Mouse (Mus musculus): ENCODE results near the gene Hecw2. TPM values are rescaled to one million over a fixed set of nuclear protein-coding genes. Genes with fewer than 3 reads are reported as not detected.

Hecw2 gene
- polyA plus RNA-seq, 1 experiment from 2014 or later, result 0.52 TPM

- H3K4me3 ChIP-seq (replicated peaks), result no peak overlapping the region
- no peaks in the 10 kb centered on the region for H3K4me1 ChIP-seq (replicated peaks)
- H3K27ac ChIP-seq (replicated peaks), result no peak overlapping the region
- H3K9me3 ChIP-seq (replicated peaks), result no peaks in the 10 kb centered on the region
- no peak for ATAC-seq (ENCODE audit: insufficient read depth)
- no peak overlapping the region for H3K4me2 ChIP-seq
- no peaks in the 10 kb centered on the region for H3K36me3 ChIP-seq (replicated peaks)
- no peak overlapping the region for H3K9ac ChIP-seq
- H3K27me3 ChIP-seq, result no peaks in the 10 kb centered on the region
- WGBS (ENCODE audit: insufficient replicate concordance), result 46% methylated on average over 8 of the region's 8 CpGs
Observed at GRCm38 (mm10) chr1:53977806-53978513, 217.0 kb downstream of the Hecw2 start.

DNA sequence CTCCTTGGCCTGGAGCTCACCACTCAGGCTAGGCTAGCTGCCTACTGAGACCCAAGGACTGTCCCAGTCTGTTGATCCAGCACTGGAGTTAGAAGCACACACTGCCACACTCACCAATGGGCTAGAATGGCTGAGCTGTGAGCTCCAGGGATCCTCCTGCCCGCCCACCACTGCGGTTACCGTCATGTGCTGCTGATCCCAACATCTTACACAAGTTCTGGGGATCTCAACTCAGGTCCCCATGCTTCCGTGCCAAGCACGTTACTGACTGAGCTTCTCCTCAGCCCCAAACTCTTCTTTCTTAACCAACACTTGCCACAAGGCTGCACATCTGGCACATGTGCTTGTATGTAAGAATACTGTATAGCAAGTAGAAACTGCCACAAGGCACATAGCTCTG lies 218.2 kb downstream of the Hecw2 start:
- H3K9ac ChIP-seq, result no peak overlapping the region
- H3K4me2 ChIP-seq, result no peak overlapping the region
- no peaks in the 10 kb centered on the region for H3K4me1 ChIP-seq (replicated peaks)
- H3K36me3 ChIP-seq (replicated peaks), result no peaks in the 10 kb centered on the region
- 71% methylated on average over 5 of the region's 5 CpGs for WGBS (ENCODE audit: insufficient replicate concordance)
- H3K9me3 ChIP-seq (replicated peaks), result no peaks in the 10 kb centered on the region
- H3K27ac ChIP-seq (replicated peaks), result no peak overlapping the region
- H3K27me3 ChIP-seq, result no peaks in the 10 kb centered on the region
- ATAC-seq (ENCODE audit: insufficient read depth), result no peak
- H3K4me3 ChIP-seq (replicated peaks), result no peak overlapping the region

- Histone ChIP-seq H3K9ac (no peak overlapping the region), H3K4me1 (replicated peaks) (no peaks in the 10 kb centered on the region), H3K36me3 (replicated peaks) (no peaks in the 10 kb centered on the region), H3K4me3 (replicated peaks) (no peak overlapping the region), H3K27ac (replicated peaks) (no peak overlapping the region), H3K9me3 (replicated peaks) (no peaks in the 10 kb centered on the region), H3K27me3 (no peaks in the 10 kb centered on the region), H3K4me2 (no peak overlapping the region)
- 59% methylated on average over 8 of the region's 8 CpGs for WGBS (ENCODE audit: insufficient replicate concordance)
- ATAC-seq (ENCODE audit: insufficient read depth), result no peak
Observed at GRCm38 (mm10) chr1:53976100-53976499, 218.9 kb downstream of the Hecw2 start.

DNA sequence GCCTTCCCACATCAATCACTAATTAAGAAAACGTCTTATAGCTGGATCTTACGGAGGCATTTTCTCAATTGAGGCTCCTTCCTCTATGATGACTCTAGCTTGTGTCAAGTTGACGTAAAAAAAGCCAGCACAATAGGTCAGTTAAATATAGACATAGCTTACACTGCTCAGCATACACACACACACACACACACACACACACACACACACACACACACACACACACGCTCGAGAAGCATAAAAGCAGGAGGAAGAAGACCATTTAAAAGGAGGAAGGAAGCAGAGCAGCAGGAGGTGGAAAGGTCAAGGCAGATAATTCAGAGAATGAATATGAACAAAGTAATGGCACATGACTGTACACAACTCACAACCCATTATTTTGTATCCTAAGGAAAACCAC lies 220.0 kb downstream of the Hecw2 start:
- no peak overlapping the region for H3K4me2 ChIP-seq
- no peak overlapping the region for H3K27ac ChIP-seq (replicated peaks)
- no peaks in the 10 kb centered on the region for H3K36me3 ChIP-seq (replicated peaks)
- H3K9ac ChIP-seq, result no peak overlapping the region
- no peaks in the 10 kb centered on the region for H3K27me3 ChIP-seq
- H3K4me1 ChIP-seq (replicated peaks), result no peaks in the 10 kb centered on the region
- no peak for ATAC-seq (ENCODE audit: insufficient read depth)
- no peaks in the 10 kb centered on the region for H3K9me3 ChIP-seq (replicated peaks)
- no peak overlapping the region for H3K4me3 ChIP-seq (replicated peaks)
- WGBS (ENCODE audit: insufficient replicate concordance), result 19% methylated on average over 5 of the region's 5 CpGs

DNA sequence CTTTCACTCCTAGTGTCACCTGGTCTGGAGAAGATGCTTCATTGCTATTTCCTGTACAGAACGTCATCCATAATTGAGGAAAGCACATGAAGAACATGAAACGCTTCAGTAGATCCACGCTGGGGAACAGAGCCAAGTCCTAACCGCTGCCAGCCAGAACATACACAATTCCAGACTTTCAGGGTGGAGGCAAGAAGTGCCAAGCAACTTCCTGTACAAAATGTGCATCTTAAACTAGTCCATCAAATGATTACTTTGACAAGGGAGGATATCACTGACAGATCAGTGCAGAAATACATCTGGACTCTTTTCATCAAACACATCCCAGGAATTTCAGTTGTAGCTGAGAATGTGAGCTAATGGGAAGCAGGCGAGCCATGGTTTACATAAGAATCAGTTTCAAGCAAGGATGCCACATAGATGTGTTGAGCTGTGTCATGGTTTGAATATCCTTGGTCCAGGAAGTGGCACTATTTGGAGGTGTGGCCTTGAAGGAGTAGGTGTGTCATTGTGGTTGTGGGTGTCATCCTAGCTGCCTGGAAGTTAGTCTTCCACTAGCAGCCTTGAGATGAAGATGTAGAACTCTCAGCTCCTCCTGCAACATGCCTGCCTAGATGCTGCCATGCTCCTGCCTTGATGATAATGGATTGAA lies 224.5 kb downstream of the Hecw2 start:
- Histone ChIP-seq H3K27ac (replicated peaks) (no peak overlapping the region), H3K4me2 (no peak overlapping the region), H3K4me3 (replicated peaks) (no peak overlapping the region), H3K27me3 (no peaks in the 10 kb centered on the region), H3K36me3 (replicated peaks) (no peaks in the 10 kb centered on the region), H3K4me1 (replicated peaks) (no peaks in the 10 kb centered on the region), H3K9ac (no peak overlapping the region), H3K9me3 (replicated peaks) (no peaks in the 10 kb centered on the region)
- WGBS (ENCODE audit: insufficient replicate concordance), result 61% methylated on average over 5 of the region's 5 CpGs
- no peak for ATAC-seq (ENCODE audit: insufficient read depth)

- 27% methylated on average over 5 of the region's 5 CpGs for WGBS (ENCODE audit: insufficient replicate concordance)
Observed at GRCm38 (mm10) chr1:53952395-53952794, 242.6 kb downstream of the Hecw2 start.

DNA sequence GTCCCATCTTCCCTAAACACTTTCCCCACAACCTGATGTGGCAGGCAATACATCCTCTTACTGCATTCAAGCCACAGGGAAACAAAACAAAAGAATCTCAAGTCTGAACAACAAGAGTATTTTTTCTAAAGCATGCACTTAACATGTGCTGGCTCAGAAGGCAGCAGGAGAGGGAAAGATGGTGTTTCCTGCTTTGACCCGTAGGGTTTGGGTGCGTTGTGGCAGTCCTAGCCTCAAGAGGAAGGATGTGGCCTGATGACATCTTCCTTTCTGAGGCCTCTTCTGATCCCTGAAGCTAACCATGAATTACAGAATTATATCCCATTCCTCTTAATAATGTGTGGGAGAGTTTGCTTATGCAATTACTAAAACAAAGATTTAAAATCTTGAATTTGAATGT lies 249.2 kb downstream of the Hecw2 start:
- no peak for ATAC-seq (ENCODE audit: insufficient read depth)
- Histone ChIP-seq H3K4me2 (no peak overlapping the region), H3K27me3 (no peaks in the 10 kb centered on the region), H3K9ac (no peak overlapping the region), H3K36me3 (replicated peaks) (no peaks in the 10 kb centered on the region), H3K9me3 (replicated peaks) (no peaks in the 10 kb centered on the region), H3K4me3 (replicated peaks) (no peak overlapping the region), H3K27ac (replicated peaks) (no peak overlapping the region), H3K4me1 (replicated peaks) (no peaks in the 10 kb centered on the region)
- WGBS (ENCODE audit: insufficient replicate concordance), result 8% methylated on average over 2 of the region's 2 CpGs

More at GRCm38 (mm10) chr1:53952395-53952794, 242.6 kb downstream of the Hecw2 start:
- Histone ChIP-seq H3K36me3 (replicated peaks) (no peaks in the 10 kb centered on the region), H3K4me2 (no peak overlapping the region), H3K4me3 (replicated peaks) (no peak overlapping the region), H3K4me1 (replicated peaks) (no peaks in the 10 kb centered on the region), H3K27me3 (no peaks in the 10 kb centered on the region), H3K9ac (no peak overlapping the region), H3K9me3 (replicated peaks) (no peaks in the 10 kb centered on the region), H3K27ac (replicated peaks) (no peak overlapping the region)
- no peak for ATAC-seq (ENCODE audit: insufficient read depth)

DNA sequence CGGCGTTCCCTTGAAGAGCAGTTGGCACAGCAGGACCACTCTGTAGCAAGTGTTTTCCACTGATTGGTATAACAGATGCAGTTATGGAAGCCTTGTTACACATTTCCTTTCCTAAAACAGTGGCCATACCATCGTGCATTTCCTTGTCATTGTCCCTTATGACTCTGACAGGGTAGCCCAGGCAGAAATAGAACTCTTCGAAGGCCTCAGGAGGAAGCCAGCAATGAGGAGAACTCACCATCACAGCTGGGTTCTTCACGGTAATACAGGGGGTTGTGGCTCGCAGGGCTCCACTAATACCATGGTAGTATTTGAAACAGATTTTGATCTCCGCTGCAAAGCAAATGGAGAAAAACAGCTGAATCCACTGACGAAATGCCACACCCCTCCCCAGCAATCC lies 252.5 kb downstream of the Hecw2 start:
- Histone ChIP-seq H3K4me3 (replicated peaks) (no peak overlapping the region), H3K4me1 (replicated peaks) (no peaks in the 10 kb centered on the region), H3K9me3 (replicated peaks) (no peaks in the 10 kb centered on the region), H3K36me3 (replicated peaks) (no peaks in the 10 kb centered on the region), H3K27ac (replicated peaks) (no peak overlapping the region), H3K9ac (no peak overlapping the region), H3K4me2 (no peak overlapping the region), H3K27me3 (no peaks in the 10 kb centered on the region)
- no peak for ATAC-seq (ENCODE audit: insufficient read depth)
- WGBS (ENCODE audit: insufficient replicate concordance), result 60% methylated on average over 8 of the region's 8 CpGs

DNA sequence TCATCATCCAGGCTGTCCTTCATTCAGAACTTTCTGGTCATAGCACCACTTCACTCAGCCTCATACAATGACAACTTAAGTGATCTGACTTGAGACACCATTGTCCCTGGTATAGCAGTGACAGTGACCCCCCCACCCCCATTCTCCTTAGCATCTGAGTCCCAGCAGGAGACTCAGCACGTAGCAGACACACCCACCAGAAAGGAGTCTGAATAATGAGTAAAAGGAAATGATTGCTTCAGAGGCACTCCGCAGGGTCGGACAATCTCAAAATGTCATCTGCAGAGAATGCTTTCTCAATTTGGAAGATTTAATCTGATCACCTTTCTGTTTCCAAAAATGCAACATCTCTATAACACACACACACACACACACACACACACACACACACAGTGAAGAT lies 253.4 kb downstream of the Hecw2 start:
- H3K4me1 ChIP-seq (replicated peaks), result no peaks in the 10 kb centered on the region
- no peak overlapping the region for H3K27ac ChIP-seq (replicated peaks)
- no peak overlapping the region for H3K9ac ChIP-seq
- no peak overlapping the region for H3K4me2 ChIP-seq
- no peaks in the 10 kb centered on the region for H3K36me3 ChIP-seq (replicated peaks)
- ATAC-seq (ENCODE audit: insufficient read depth), result no peak
- no peaks in the 10 kb centered on the region for H3K27me3 ChIP-seq
- H3K9me3 ChIP-seq (replicated peaks), result no peaks in the 10 kb centered on the region
- H3K4me3 ChIP-seq (replicated peaks), result no peak overlapping the region
- whole genome bisulfite sequencing (ENCODE audit: insufficient replicate concordance), result 36% methylated on average over 3 of the region's 3 CpGs

GRCm38 (mm10) chr1:53940268-53941017 lies 254.5 kb downstream of the Hecw2 start:
- 27% methylated on average over 13 of the region's 13 CpGs for WGBS (ENCODE audit: insufficient replicate concordance)
- no peak overlapping the region for H3K4me3 ChIP-seq (replicated peaks)
- no peaks in the 10 kb centered on the region for H3K9me3 ChIP-seq (replicated peaks)
- no peak overlapping the region for H3K4me2 ChIP-seq
- no peak overlapping the region for H3K9ac ChIP-seq
- ATAC-seq (ENCODE audit: insufficient read depth), result no peak
- H3K4me1 ChIP-seq (replicated peaks), result no peaks in the 10 kb centered on the region
- no peaks in the 10 kb centered on the region for H3K27me3 ChIP-seq
- H3K36me3 ChIP-seq (replicated peaks), result no peaks in the 10 kb centered on the region
- H3K27ac ChIP-seq (replicated peaks), result no peak overlapping the region

DNA sequence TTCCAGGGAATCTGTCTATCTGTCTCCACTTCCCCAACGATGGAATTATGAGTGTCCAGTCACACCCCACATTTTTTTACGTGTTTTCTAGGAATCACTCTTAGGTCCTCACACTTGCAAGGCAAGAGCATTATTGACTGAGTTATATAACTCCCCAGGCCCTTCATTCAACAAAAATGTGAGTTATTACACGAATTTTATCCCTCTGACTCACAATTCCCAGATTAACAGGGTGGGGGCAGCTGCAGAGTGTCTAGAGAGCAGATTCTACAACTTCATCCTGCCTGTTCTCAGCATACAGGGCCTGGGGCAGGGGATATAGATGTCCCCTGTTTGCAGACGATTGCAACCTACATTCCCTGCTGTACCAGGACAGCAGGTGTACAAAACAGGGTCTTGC lies 255.7 kb downstream of the Hecw2 start:
- 37% methylated on average over 4 of the region's 4 CpGs for WGBS (ENCODE audit: insufficient replicate concordance)
- ATAC-seq (ENCODE audit: insufficient read depth), result no peak
- no peak overlapping the region for H3K27ac ChIP-seq (replicated peaks)

More for the DNA sequence above, 255.7 kb downstream of the Hecw2 start:
- Histone ChIP-seq H3K9ac (no peak overlapping the region), H3K4me2 (no peak overlapping the region), H3K4me3 (replicated peaks) (no peak overlapping the region), H3K27me3 (no peaks in the 10 kb centered on the region), H3K4me1 (replicated peaks) (no peaks in the 10 kb centered on the region), H3K9me3 (replicated peaks) (no peaks in the 10 kb centered on the region), H3K36me3 (replicated peaks) (no peaks in the 10 kb centered on the region)

Data from liver, embryonic 15.5 days (tissue).